Mouse (Mus musculus) urinary bladder, adult 2 months (tissue): ENCODE results near the gene Galr3. TPM values are rescaled to one million over a fixed set of nuclear protein-coding genes. Genes with fewer than 3 reads are reported as not detected.
"Not testable (repeated sequence)": the region's sequence is repeated elsewhere in the genome, so short reads cannot be mapped to it uniquely, and the experiment has no call there.

ENCODE experiments used
- DNase-seq: peaks from one replicate; pipeline ENCODE4 v3.0.0; 2022; ENCODE audit warnings: low spot score
- polyA plus RNA-seq: library from polyadenylated mRNA; depleted of rRNA; stranded (reverse); fragments of >200 nt; gene quantifications from 2 replicates; pipeline ENCODE4 v1.2.3, GENCODE M21; 2012; rRNA removed

The Galr3 gene
- polyA plus RNA-seq: 0.14 and 0.19 TPM in 2 replicates

DNA sequence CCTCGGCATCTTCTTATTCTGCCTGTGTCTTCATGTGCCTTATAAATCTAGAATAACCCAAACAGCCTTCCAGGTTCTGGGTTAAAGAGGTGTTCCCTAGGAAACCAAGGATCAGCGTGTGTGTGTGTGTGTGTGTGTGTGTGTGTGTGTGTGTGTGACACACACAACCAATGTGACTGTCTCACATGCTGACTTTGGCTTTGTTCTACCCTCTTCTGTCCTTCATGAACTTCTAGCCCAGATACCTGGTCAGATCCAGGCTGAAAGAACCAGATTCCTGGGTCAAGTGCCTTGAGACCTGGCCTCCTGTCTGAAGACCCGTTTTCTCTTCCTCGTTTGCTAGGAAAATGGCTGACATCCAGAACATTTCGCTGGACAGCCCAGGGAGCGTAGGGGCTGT lies at the start of gene Galr3:
Gene Galr3, plus strand, starts transcription at position 301 of the 400 bp plus-strand sequence.
- DNase-seq: no peak

DNA sequence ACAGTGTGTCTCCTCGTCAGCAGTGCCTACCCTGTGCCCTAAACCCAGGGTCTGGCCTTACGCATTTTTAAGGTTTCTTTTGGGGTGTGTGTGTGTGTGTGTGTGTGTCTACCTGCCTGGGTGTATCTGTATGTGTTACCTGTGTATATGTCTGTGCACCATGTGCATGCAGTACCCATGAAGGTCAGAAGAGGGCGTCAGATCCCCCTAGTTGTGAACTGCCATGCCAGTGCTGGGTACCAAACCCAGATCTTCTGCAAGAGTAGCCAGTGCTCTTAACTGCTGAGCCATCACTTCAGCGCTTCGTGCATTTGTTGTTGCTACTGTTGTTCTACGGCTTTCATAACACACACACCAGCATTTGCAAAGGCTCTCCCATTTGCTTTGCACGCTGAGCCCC lies 49.5 kb upstream of the Galr3 start:
- no peak for DNase-seq

DNA sequence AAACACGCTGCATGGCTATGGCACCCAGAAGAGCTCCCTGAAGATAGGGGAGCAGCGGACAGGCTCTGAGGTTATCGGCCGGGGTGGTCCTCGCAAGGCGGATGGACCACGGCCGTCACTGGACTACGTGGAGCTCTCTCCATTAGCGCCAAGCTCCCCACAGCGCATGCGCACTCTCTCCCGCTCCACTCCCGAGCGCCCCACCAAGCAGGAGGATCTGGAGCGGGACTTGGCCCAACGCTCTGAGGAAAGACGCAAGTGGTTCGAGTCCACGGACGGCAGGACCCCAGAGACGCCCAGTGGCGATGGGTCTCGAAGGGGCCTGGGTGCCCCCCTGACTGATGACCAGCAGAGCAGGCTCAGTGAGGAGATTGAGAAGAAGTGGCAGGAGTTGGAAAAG lies 48.8 kb upstream of the Galr3 start:
- no peak for DNase-seq

DNA sequence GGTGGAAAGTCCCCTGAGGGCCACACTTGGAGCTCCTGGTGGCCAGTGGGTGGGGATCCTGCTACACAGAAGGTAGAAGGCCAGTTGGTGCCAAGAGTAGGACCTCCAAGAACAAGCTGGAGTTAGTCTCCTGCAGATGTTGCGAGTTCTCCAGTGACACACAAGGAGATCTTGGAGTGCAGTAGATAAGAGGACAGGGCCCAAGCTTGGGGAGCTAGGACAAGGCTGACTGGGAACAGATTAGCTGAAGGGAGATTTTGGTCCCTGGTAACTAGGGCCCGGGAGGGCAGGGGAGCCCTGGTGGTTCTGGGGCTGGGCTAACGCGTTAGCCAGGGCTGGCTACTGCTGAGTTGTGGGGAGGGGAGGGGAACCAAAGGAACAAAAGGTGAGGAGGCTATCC lies 45.8 kb upstream of the Galr3 start:
- no peak for DNase-seq

DNA sequence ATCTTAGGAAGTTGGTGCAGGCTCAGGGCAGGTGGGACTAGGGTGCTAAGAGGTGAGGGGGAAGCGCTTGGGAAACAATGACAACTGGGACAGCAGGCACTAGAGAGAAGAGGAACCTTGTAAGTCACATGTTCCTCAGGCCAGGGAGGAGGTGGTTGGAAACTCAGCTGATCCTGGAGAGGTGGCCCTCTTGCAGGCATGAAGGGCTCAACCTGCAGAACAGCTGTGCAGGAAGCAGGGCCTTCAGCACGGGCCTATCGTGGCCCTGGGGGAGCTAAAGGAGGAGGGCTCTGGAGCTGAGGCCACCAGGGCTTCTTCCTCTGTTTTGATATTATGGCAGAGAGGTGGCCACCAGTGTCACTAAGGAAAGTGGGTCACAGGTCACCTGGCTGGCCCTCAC lies 45.0 kb upstream of the Galr3 start:
- DNase-seq: no peak

DNA sequence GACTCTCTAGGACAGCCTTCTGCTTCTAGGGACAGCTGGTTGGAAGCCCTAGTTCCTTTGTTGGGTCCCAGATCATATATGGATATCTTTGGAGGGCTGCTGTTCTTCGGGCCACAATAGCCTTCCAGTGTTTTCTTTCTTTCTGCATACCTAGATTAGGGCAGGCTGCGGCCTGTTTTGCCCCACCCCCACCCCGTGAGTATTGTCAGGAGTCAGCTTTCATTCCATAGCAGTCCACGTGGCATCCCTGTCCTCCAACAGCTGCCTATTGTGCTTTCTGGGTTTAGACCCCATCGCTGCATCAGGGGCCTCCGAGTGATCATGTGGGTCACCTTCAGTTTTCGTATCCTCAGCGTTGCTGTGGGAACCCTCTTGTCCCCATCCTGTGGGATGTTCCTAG lies 43.3 kb upstream of the Galr3 start:
- DNase-seq: no peak

DNA sequence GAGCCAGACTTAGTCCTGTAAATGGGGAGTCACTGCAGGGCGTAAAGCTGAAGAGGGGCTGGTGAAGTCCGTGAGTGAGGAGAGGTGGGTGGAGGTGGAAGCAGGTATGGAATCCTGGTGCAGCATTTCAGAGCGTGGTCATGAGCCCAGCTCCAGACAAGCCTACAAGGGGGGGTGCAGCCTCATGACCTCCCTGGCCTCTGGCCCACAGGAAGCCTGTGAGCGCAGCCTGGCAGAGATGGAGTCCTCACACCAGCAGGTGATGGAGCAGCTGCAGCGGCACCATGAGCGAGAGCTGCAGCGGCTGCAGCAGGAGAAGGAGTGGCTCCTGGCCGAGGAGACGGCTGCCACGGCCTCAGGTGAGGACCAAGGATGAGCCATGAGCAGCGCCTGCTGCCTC lies 42.1 kb upstream of the Galr3 start:
- no peak for DNase-seq

DNA sequence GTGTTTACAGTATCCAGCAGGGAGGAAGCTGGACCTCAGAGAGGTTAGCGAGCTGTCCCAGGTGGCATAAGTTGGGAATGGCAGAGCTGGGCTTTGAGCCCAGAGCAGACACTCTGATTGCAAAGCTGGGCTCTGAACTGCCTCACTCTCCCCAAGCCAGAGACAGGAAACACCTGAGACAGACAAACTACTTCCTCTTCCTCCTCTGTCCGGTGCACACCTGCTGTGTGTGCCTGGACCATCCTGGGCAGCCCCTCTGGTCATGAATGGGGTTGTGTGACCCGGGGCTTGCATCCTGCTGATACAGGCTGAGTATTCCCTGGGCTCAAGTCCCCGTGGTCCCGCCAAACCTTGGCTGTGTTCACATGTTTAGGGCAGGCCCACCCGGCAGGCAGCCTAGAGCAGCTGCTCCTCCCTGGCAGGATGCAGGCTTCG lies 41.3 kb upstream of the Galr3 start:
- no peak for DNase-seq

DNA sequence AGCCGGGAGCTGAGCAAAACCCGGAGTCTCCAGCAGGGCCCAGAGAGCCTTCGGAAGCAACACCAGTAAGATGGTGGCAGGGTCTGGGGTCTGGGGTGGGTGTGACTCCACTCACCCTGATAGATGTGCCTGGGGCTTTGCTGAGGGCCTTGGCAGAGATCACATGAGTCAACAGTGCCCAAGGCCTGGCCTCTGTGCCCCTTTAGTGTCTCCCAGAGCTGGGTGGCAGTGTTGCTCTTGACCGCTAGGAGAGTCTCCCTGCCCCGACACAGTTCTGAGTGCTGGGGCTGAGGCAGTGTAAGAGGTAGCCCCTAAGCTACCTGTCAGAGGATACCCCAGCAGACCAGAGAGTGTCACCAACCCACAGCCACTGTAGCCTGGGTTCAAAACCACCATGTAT lies 40.1 kb upstream of the Galr3 start:
- no peak for DNase-seq

DNA sequence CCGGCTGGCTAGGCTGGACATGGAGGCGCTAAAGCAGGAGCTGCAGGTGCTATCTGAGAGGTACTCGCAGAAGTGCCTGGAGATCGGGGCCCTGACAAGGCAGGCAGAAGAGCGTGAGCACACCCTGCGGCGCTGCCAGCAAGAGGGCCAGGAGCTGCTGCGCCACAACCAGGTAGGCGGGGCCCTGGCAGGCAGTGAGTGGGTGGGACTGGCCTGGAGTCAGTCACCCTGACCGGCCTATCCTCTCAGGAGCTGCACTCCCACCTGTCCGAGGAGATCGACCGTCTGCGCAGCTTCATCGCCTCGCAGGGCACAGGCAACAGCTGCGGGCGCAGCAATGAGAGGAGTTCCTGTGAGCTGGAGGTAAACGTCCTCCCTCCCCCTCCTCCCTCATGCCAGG lies 39.6 kb upstream of the Galr3 start:
- DNase-seq: no peak

DNA sequence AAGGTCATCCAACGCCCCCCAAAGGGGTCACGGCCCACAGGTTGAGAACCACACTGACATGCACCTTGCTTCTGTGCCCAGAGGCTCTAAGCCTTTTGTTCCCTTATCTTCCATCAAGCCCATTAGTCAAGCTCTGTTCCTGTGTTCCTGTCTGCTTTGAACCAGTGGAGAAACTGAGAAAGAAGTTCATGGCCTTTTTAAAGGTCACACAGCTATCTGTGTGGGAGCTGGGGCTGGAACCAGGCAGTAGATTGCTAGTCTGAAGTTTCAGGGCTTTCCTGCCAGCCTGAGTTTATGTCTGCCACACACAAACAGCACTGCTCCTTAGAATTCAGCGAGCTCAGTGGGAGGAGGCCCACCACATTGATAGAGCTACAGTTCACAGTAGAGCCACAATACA lies 38.6 kb upstream of the Galr3 start:
- DNase-seq: no peak

DNA sequence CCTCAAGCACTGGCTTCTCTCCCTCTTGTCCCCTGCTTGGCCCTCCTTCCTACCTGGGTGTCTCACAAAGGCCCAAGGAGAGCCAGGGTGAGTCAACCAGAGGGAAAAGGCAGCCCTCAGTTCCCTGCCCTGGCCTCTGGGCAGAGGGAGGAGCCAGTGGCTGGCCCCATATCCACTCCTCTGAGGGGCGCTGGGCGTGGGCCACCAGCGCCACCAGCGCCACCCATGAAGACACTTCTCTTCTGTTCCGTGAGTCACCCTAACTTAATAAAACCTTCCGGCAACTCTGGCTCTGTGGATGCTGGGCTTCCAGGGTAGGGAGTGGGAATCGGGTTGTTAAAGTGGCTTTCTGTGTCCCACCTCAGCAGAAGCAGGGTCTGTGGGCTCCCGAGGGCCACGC lies 36.1 kb upstream of the Galr3 start:
- no peak for DNase-seq

DNA sequence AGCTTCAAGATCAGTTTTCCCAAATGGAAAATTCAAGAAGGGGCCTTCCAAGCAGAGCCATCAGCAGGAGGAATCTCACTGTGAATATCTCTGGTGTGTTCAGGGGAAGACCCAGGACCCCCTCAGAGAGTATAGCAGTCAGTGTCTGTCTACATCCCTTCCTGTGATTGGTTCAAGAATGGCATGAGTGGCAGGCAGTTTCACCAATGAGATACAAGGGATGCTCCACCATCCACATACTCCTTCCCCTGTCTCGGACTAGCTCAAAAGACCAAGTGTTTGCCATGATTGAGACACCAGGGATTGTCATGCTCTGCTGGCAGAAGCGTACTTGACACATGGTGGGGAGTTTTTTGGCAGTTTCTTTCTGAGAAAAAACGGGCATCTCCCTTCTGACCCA lies 35.0 kb upstream of the Galr3 start:
- DNase-seq: no peak

DNA sequence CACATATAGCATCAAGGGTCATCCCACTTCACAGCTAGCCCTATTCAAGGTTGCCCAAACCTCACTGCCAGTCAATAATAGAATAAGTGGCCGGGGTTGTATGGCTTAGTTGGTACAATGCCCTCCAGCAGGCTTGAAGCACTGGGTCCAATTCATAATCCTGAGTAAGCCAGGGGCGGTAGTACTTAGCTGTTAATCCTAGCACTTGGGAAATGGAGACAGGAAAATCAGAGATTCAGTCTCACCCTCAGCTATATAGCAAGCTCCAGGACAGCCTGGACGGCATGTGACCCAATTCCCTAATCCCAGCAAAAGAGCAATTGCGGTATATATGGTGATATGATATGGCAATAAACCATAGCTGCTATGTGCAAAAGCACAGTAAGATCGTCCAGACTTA lies 34.6 kb upstream of the Galr3 start:
- no peak for DNase-seq

DNA sequence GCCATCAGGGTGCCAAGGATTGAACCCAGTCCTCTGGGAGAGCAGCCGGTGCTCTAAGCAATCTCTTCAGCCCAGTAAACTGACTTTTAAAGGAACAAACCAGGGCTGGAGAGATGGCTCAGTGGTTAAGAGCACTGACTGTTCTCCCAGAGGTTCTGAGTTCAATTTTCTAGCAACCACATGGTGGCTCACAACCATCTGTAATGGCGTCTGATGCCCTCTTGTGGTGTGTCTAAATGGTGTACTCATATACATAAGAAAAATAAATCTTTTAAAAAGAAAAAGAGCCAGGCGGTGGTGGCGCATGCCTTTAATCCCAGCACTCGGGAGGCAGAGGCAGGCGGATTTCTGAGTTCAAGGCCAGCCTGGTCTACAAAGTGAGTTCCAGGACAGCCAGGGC lies 33.8 kb upstream of the Galr3 start:
- not testable (repeated sequence) for DNase-seq

DNA sequence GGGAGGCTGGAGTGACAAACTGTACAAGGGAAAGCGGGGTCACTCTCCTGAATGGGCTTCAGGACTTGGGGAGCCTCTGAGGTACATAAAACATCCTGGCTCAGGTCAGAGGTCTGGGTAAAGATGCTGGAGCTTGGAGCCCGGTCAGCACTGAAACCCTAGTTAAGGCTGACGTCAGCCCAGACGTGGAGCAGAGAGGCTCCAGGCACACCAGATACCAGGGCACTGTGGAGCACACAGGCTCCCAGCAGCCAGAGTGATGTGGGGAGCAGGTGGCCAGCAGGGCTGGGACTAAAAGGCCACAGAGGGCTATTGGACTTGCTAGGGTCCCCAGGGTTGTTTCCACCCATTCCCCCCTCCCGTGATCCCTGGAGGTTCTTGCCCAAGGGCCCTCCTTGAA lies 32.0 kb upstream of the Galr3 start:
- no peak for DNase-seq

DNA sequence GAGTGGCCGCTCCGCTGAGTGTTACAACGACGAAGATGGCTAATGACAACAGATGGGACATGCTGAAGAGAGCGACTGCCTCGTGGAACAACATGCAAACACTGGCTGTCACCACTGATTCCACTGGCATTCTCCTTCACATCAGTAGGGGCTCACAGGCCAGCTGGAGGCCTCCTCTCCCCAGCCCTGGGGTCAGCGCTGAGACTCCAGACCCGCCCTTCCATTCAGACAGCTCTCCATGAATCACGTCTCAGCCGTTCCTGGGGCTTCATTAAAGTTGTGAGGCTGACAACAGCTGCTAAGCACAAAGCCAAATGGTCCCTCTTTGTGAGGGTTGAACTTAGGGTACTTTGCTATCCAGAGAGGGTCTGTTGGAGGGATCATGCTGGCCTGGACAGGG lies 30.1 kb upstream of the Galr3 start:
- no peak for DNase-seq

DNA sequence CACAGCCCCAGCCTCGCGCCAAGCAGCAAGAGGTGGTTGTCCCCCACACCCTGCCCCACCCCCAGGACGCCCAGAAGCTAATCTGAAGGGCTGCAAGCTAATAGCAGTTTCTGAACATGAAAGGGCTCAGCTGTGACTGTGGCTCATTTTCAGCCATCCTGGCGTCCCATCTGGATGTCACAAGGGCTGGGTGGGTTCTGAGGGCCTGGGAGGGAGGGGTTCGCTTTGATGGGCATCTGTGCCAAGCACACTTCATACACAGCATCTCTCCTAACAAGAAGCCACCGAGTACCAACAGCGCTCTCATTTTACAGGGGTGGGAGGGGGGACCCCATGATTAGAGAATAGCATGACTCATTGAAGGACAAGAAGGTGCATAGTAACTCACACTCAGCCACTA lies 28.3 kb upstream of the Galr3 start:
- DNase-seq: no peak

DNA sequence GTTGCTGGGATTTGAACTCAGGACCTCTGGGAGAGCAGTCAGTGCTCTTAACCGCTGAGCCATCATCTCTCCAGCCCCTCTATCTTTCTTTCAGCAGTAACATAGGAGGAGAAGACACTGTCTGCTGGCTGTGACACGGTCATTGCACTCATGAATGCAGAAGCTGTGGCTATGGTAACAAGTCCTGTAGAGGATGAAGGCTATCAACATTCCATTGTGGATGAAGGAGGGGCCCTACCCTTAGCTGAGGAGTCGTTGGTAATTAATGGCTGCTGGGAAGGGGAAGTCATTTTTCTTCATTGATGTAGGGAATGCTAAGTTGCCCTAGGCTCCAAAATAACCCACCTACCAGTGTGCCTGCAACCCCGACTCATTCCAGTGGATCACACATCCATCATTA lies 23.5 kb upstream of the Galr3 start:
- DNase-seq: no peak

DNA sequence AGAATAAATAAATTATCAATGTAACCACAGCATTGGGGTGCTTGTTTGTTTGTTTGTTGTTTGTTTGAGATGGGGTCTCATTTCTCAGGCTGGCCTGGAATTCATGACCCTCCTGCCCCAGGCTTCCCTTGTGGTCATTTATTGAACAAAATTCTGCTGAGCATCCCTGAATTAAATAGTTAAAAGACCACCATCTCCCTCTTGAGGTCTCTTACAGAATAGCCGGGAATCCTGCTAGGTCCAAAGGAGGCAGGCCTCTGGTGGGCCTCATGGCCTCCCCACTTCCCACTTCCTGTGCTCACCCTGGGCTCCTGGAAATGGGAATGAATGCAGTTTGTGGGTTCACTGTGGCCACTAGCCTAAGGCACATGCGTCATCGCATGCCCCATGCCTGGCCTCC lies 22.8 kb upstream of the Galr3 start:
- no peak for DNase-seq

DNA sequence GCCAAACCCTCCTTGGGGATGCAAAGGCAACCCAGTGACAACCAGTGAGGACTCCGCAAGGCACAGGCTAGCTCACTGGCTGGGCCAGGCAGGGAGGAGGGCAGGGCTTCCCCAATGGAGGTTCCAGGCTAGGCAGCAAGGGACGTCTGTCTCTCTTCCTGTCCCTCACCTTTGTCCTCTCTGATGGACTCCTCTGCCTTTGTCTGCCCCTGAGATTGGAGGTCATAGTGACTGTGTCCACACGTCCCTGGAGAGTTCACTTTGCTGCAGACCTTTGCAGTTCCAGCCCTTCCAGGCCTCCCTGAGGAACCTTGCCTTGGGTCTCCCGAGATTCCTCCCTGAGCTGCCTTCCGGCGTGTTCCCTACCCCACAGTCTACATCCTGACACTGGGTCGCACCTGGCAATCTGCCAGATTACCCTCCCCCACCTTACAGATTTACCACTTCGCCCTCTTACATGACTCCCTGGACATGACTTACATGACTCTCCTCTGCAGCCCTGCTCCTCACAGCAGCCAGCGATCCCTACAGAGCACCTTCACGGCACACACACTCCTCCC lies 18.9 kb upstream of the Galr3 start:
- no peak for DNase-seq

DNA sequence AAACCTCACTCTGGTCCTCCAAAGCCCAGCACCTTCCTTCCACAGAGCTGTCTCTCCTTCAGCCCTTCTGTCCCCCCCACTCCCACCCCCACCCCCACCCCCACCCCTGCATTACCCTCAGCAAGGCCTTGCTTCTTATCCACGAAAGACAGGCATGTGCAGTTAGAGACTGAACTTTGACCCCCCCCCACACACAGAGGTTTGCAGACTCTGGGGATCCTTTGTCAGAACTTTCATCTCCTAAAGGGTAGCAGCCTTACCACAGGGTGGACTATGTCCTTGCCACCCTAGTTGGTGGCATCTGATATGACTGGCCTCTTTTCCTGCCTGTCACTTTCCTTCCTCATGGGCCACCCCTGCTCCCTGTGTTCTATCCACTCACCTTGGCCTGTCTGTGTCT lies 18.3 kb upstream of the Galr3 start:
- no peak for DNase-seq

DNA sequence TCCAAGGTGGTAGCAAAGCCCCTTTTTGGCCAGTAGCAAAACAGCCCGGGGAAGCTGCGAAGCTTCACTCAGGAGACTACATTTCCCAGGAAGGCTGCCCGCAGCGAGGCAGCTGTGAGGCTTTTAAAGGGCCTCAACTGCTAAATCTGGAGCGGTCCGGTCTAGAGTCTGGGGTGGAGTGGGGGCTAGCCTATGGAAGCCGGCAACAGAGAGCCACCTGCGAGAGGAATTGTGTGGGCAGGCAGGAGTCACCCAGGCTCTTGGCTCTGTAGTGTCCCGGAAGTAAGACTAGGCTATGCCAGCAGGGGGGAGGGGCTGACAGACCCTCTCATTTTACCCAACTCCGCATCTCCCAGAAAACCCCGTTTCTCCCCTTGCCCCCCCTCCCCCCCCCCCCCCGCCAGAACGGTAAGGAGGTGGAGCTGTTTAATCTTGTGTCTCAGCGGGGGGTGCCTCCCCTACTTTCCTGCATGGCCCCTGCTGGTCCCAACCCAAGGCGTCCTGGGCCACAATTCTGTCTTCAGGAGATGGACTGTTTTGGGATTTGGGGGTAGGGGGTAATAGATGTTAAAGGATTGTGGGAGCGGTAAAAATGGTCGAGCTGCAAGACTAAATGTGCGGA lies 15.9 kb upstream of the Galr3 start:
- no peak for DNase-seq
